Mouse (Mus musculus) right cerebral cortex, adult 18-20 months (tissue): ENCODE measurements at regions not wholly inside any gene's neighbourhood (a gene's known extent, or its start where the extent isn't known, plus 50 kb on each side); places are given as distances from the start of the nearest gene placed in this dataset.

Source experiments
- DNase-seq: peaks from one replicate; pipeline ENCODE4 v3.0.0; 2022; ENCODE audit warnings: mixed read lengths

GRCm38 (mm10) chr10:117940441-117941265 lies 94.8 kb upstream of the Rap1b start:
- DNase-seq: no peak

- no peak for DNase-seq
These were observed 95.4 kb upstream of the Rap1b start for GRCm38 (mm10) chr10:117941266-117941651.

- DNase-seq: no peak
These were observed 98.0 kb upstream of the Rap1b start for GRCm38 (mm10) chr10:117943702-117944307.

- no peak for DNase-seq
These were observed 101.4 kb upstream of the Rap1b start for GRCm38 (mm10) chr10:117947191-117947590.

- DNase-seq: no peak
These were observed 102.1 kb upstream of the Rap1b start for GRCm38 (mm10) chr10:117947911-117948310.

GRCm38 (mm10) chr10:117952116-117953025 lies 106.5 kb upstream of the Rap1b start:
- DNase-seq: no peak

GRCm38 (mm10) chr10:117953026-117953711 lies 107.3 kb upstream of the Rap1b start:
- no peak for DNase-seq

- DNase-seq: no peak
These were observed 110.5 kb upstream of the Rap1b start for GRCm38 (mm10) chr10:117956174-117956950.

- no peak for DNase-seq
These were observed 128.9 kb upstream of the Rap1b start for GRCm38 (mm10) chr10:117974706-117975105.

GRCm38 (mm10) chr10:117975467-117975866 lies 129.6 kb upstream of the Rap1b start:
- no peak for DNase-seq

GRCm38 (mm10) chr10:117979091-117979490 lies 133.3 kb upstream of the Rap1b start:
- DNase-seq: no peak

GRCm38 (mm10) chr10:117982611-117983210 lies 136.9 kb upstream of the Rap1b start:
- no peak for DNase-seq

GRCm38 (mm10) chr10:117983271-117983670 lies 137.4 kb upstream of the Rap1b start:
- no peak for DNase-seq

- DNase-seq: peak; percentile 22
These were observed 139.2 kb upstream of the Rap1b start for GRCm38 (mm10) chr10:117984784-117985602.

GRCm38 (mm10) chr10:117987620-117988019 lies 141.8 kb upstream of the Rap1b start:
- DNase-seq: peak; percentile 35

- DNase-seq: no peak
These were observed 142.2 kb upstream of the Rap1b start for GRCm38 (mm10) chr10:117988076-117988475.

- no peak for DNase-seq
These were observed 145.3 kb upstream of the Rap1b start for GRCm38 (mm10) chr10:117991176-117991575.

GRCm38 (mm10) chr10:117992317-117992716 lies 146.5 kb upstream of the Rap1b start:
- DNase-seq: no peak

- no peak for DNase-seq
These were observed 147.8 kb upstream of the Mdm1 start for GRCm38 (mm10) chr10:117993809-117994208.

GRCm38 (mm10) chr10:117994768-117995167 lies 146.8 kb upstream of the Mdm1 start:
- DNase-seq: no peak

- DNase-seq: no peak
These were observed 143.8 kb upstream of the Mdm1 start for GRCm38 (mm10) chr10:117997796-117998195.
